Mouse (Mus musculus) megakaryocyte, embryonic 14.5 days (primary cell): Measurements from ENCODE around the gene Chrnd.

Experiments
- FLI1 ChIP-seq: IDR thresholded peaks from 2 replicates; pipeline ENCODE4 v1.6.1; 2012; ENCODE audit warnings: low read length, inconsistent platforms, mixed read lengths
- GATA1 ChIP-seq: IDR thresholded peaks from 3 replicates; pipeline ENCODE4 v1.6.1; 2012; ENCODE audit warnings: mixed read lengths, low read length, inconsistent platforms, borderline replicate concordance

DNA sequence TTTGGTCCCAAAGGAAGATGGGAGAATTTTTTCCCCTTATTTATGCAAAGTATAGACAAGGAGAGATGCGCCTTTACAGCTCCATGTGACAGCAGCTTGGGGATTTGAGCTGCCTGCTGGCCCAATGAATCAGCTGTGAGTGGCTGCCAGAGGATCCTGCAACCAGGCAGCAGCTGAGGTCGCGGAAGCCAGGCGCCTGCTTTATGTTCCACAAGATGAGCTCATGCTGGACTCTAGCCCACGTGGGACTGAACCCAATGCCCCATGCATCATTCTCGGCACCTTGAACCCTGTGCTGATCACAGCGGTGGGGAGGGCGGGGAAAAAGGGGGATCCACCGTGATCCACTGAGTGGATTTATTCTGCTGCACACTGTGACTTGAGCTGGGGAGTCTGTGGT, 48.0 kb upstream of the Chrnd start:
- no peak for TF ChIP-seq GATA1
- TF ChIP-seq FLI1 = no peak
